In the genomic region with DNA sequence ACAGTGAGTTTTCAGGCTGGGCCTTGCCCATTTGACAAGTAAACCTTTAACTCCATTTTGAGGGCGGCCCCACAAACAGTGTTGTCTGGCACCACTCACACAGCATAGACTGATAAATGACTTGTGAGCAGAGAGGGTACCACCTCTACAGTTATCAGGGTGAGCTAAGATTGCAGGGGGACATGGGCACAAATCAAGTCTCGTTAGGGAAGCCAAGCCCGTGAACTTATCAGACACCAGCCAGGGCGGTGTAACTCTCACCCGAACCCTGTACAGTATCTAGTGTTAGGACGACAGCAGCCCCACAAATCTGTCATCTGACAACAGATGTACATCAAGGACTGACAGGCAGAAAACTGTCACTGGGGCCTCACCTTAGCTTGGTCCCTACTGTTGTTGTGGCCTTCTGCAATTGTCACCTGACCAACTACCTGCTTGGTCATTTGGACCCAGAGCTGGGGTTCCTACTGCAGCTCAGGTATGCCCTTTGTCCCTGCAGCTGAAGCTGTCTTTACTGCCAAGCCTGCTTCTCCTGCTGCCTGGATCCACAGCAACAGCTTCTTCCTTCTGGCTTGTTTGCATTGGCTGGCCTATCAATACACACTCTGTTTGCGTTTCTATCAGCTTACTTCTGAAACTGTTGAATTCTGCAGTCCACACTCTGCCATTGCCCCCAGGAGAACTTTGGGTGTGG, we compare ENCODE assay signal across 23 mouse cellular contexts. TPM values are rescaled to one million over a fixed set of nuclear protein-coding genes. Genes with fewer than 3 reads are reported as not detected.
DNase-seq lines count a peak whose midpoint lies in the region; ATAC-seq lines count a peak whose summit lies in the region.
"Had no signal": no experiment of that assay in that cellular context is flagged by ENCODE, and none has a peak within 500 bp of the region (broad histone marks: within the 10 kb centered on the region; RNA-seq: fewer than 3 reads in every experiment).

No protein-coding gene starts in this region.

- H3K27ac ChIP-seq in intestine, embryonic 16.5 days (ENCODE audit: low read length) = peak overlapping the region; percentile 67
- no peak overlapping the region for H3K27ac ChIP-seq in liver, embryonic 16.5 days (ENCODE audit: low read length)
- H3K27ac ChIP-seq in stomach, embryonic 16.5 days (ENCODE audit: low read length) = peak overlapping the region; percentile 59; the same call in 1 of the 2 replicates
- H3K27ac ChIP-seq: forebrain, embryonic 13.5 days; heart, embryonic 13.5 days; hindbrain, embryonic 15.5 days had no signal

- no peaks in the 10 kb centered on the region for H3K27me3 ChIP-seq in intestine, embryonic 16.5 days (replicated peaks; ENCODE audit: control insufficient read depth, insufficient read depth, low read length)
- no peaks in the 10 kb centered on the region for H3K27me3 ChIP-seq in liver, embryonic 16.5 days (ENCODE audit: control insufficient read depth, insufficient read depth, low read depth, low read length)
- no peaks in the 10 kb centered on the region for H3K27me3 ChIP-seq in stomach, embryonic 16.5 days (ENCODE audit: control insufficient read depth, insufficient read depth, low read length)
- H3K27me3 ChIP-seq: forebrain, embryonic 13.5 days; heart, embryonic 13.5 days; hindbrain, embryonic 15.5 days had no signal

- H3K36me3 ChIP-seq in intestine, embryonic 16.5 days (ENCODE audit: control insufficient read depth, insufficient read depth, low read length) = no peaks in the 10 kb centered on the region
- H3K36me3 ChIP-seq in liver, embryonic 16.5 days (ENCODE audit: control insufficient read depth, insufficient read depth) = no peaks in the 10 kb centered on the region
- H3K36me3 ChIP-seq in stomach, embryonic 16.5 days (ENCODE audit: control insufficient read depth, insufficient read depth, low read length) = no peaks in the 10 kb centered on the region
- H3K36me3 ChIP-seq: heart, embryonic 13.5 days; hindbrain, embryonic 15.5 days had no signal

- ATAC-seq in common myeloid progenitor, adult 5-6 weeks (replicated peaks; ENCODE audit: low read depth, poor library complexity, severe bottlenecking) = peak; percentile 19; the same call in 1 of the 2 replicates
- ATAC-seq in intestine, embryonic 16.5 days = peak; percentile 83
- ATAC-seq in liver, embryonic 16.5 days (ENCODE audit: low read depth) = peak; percentile 60
- ATAC-seq in stomach, embryonic 16.5 days (ENCODE audit: insufficient read depth, low FRiP score) = peak; percentile 76
- ATAC-seq: forebrain, embryonic 13.5 days; midbrain, embryonic 16.5 days had no signal

- intact Hi-C loops in left cerebral cortex, postnatal 25 days (cut with DNase I) = loop anchor here (5.0 kb wide), 1 partner anchor 151 kb away; a partner anchor contains a TSS

- H3K4me1 ChIP-seq in intestine, embryonic 16.5 days (ENCODE audit: control insufficient read depth, insufficient read depth, low read length) = 0 out of 2 replicates have a peak, but pooled peaks cover 2% of the 10 kb centered on the region
- peaks cover 8% of the 10 kb centered on the region for H3K4me1 ChIP-seq in liver, embryonic 16.5 days (ENCODE audit: control insufficient read depth, low read depth, low read length)
- H3K4me1 ChIP-seq in stomach, embryonic 16.5 days (ENCODE audit: control insufficient read depth, insufficient read depth, low read length) = no peaks in the 10 kb centered on the region
- H3K4me1 ChIP-seq: forebrain, embryonic 13.5 days; hindbrain, embryonic 15.5 days had no signal

- H3K4me2 ChIP-seq in intestine, embryonic 16.5 days (ENCODE audit: low read depth, low read length) = no peak overlapping the region
- 0 out of 2 replicates have a peak overlapping the region, but pooled peaks have one; percentile 4 for H3K4me2 ChIP-seq in liver, embryonic 16.5 days (ENCODE audit: low read depth, low read length)
- no peak overlapping the region for H3K4me2 ChIP-seq in stomach, embryonic 16.5 days (ENCODE audit: low read depth, low read length)
- H3K4me2 ChIP-seq: forebrain, embryonic 13.5 days; heart, embryonic 13.5 days; hindbrain, embryonic 15.5 days had no signal

- H3K9me3 ChIP-seq in intestine, embryonic 16.5 days (ENCODE audit: control insufficient read depth, low read length) = no peaks in the 10 kb centered on the region
- no peaks in the 10 kb centered on the region for H3K9me3 ChIP-seq in liver, embryonic 16.5 days (replicated peaks; ENCODE audit: control insufficient read depth, low read length)
- no peaks in the 10 kb centered on the region for H3K9me3 ChIP-seq in stomach, embryonic 16.5 days (replicated peaks; ENCODE audit: control insufficient read depth, low read length)
- H3K9me3 ChIP-seq: forebrain, embryonic 13.5 days; heart, embryonic 13.5 days; hindbrain, embryonic 15.5 days had no signal

- WGBS in intestine, embryonic 16.5 days = 48% methylated on average over 7 of the region's 7 CpGs
- 21% methylated on average over 7 of the region's 7 CpGs for whole genome bisulfite sequencing in liver, embryonic 16.5 days (ENCODE audit: insufficient replicate concordance)
- WGBS in stomach, embryonic 16.5 days = 44% methylated on average over 7 of the region's 7 CpGs

- H3K9ac ChIP-seq in intestine, embryonic 16.5 days (ENCODE audit: low read depth, low read length) = no peak overlapping the region
- no peak overlapping the region for H3K9ac ChIP-seq in liver, embryonic 16.5 days (ENCODE audit: low read depth, low read length)
- no peak overlapping the region for H3K9ac ChIP-seq in stomach, embryonic 16.5 days (ENCODE audit: low read length)
- H3K9ac ChIP-seq: forebrain, embryonic 13.5 days; heart, embryonic 13.5 days; hindbrain, embryonic 15.5 days had no signal

- DNase-seq in layer of hippocampus, postnatal 14 days (ENCODE audit: low spot score in 2 of 2) = no peak
- no peak for DNase-seq in left cerebral cortex, adult 11 months (ENCODE audit: low spot score)
- DNase-seq in left cerebral cortex, postnatal 25 days (ENCODE audit: low spot score in 2 of 2) = no peak
- DNase-seq: cerebellum, adult 2 months; cerebellum, postnatal 36 days; gastrocnemius, postnatal 14 days; heart, adult 18-20 months; heart, postnatal 36 days; kidney, adult 9 months; layer of hippocampus, adult 9-11 months; lung, postnatal 10 days; right cerebral cortex, postnatal 25 days; thymus, postnatal 36 days had no signal

- H3K4me3 ChIP-seq in intestine, embryonic 16.5 days (ENCODE audit: low read length) = no peak overlapping the region
- no peak overlapping the region for H3K4me3 ChIP-seq in liver, embryonic 16.5 days (ENCODE audit: low read depth, low read length)
- H3K4me3 ChIP-seq in stomach, embryonic 16.5 days (replicated peaks; ENCODE audit: low read length) = no peak overlapping the region
- H3K4me3 ChIP-seq: erythroblast, embryonic 14.5 days; forebrain, embryonic 13.5 days; heart, embryonic 13.5 days; hindbrain, embryonic 15.5 days; megakaryocyte, embryonic 14.5 days had no signal

RNA-seq across cellular contexts. Expression of a gene that starts 12.8 kb away (rescaled TPM):
- total RNA-seq in common myeloid progenitor, adult 5-6 weeks (2017) = 15.8 and 16.1 TPM in 2 replicates
- polyA plus RNA-seq in intestine, embryonic 16.5 days (2015; fragmentation: Nextera tagmentation; extraction: Ambion mirVana) = 4.9 and 5.8 TPM in 2 replicates
- polyA plus RNA-seq in liver, embryonic 16.5 days (2015; fragmentation: Nextera tagmentation; extraction: Ambion mirVana) = 1.9 and 2.2 TPM in 2 replicates
- 6.3 and 6.8 TPM in 2 replicates for polyA plus RNA-seq in stomach, embryonic 16.5 days (2015; fragmentation: Nextera tagmentation; extraction: Ambion mirVana)
- total RNA-seq in layer of hippocampus, postnatal 14 days (2021) = 10 to 100 TPM; 24.8 to 27.5 TPM
- 10 to 100 TPM; 33.5 to 34.0 TPM for total RNA-seq in left cerebral cortex, postnatal 25 days (2021)

Comparison
In these comparisons a context has a peak if more than half of its experiments do, and no peak if none do; other contexts are left out.
1. ATAC-seq: peak in every context shown above with its lines; median percentile 83 in intestine, embryonic 16.5 days; 76 in stomach, embryonic 16.5 days; 60 in liver, embryonic 16.5 days; 19 in common myeloid progenitor, adult 5-6 weeks.